Mouse (Mus musculus) heart, embryonic 10.5 days (tissue): ENCODE measurements around the gene Nfe2l1. TPM values are rescaled to one million over a fixed set of nuclear protein-coding genes. Genes with fewer than 3 reads are reported as not detected.
"Not testable (repeated sequence)": the region's sequence is repeated elsewhere in the genome, so short reads cannot be mapped to it uniquely, and the experiment has no call there.

ENCODE experiments used
- DNase-seq: peaks from one replicate; pipeline ENCODE4 v3.0.0-alpha.2; 2017; ENCODE audit warnings: low spot score
- H3K27ac ChIP-seq: fragments of 300-500 bp; sonication (generic); 2 replicates; pipeline ENCODE4 v1.5.1; 2016; ENCODE audit warnings: mild to moderate bottlenecking
- H3K27me3 ChIP-seq: fragments of 300-500 bp; sonication (generic); 2 replicates; pipeline ENCODE4 v1.6.1; 2016; ENCODE audit warnings: mild to moderate bottlenecking; ENCODE audit not compliant: poor library complexity, insufficient read depth, severe bottlenecking
- H3K36me3 ChIP-seq: fragments of 300-500 bp; sonication (generic); 2 replicates; pipeline ENCODE4 v1.6.1; 2016; ENCODE audit warnings: mild to moderate bottlenecking, moderate library complexity
- H3K4me1 ChIP-seq: fragments of 300-500 bp; sonication (generic); 2 replicates; pipeline ENCODE4 v1.6.1; 2016; ENCODE audit warnings: mild to moderate bottlenecking
- H3K4me3 ChIP-seq: fragments of 300-500 bp; sonication (generic); 2 replicates; pipeline ENCODE4 v1.5.1; 2016; ENCODE audit warnings: mild to moderate bottlenecking, moderate library complexity
- H3K9me3 ChIP-seq: fragments of 300-500 bp; sonication (generic); 2 replicates; pipeline ENCODE4 v1.6.1; 2016; ENCODE audit warnings: mild to moderate bottlenecking, moderate library complexity
- WGBS: fragments of 180-500 bp; shearing (Covaris S2); methylation state at CpG from one replicate; pipeline ENCODE4 v1.1.7; 2016; 5-methylcytosine and 5-hydroxymethylcytosine counted together
- polyA plus RNA-seq: library from polyadenylated mRNA; unstranded; fragments of >200 nt; fragmentation: Nextera tagmentation; extraction: Ambion mirVana; gene quantifications from 2 replicates; pipeline ENCODE4 v1.2.1, GENCODE M21; 2016

Gene Nfe2l1
- polyA plus RNA-seq, 1 experiment from 2014 or later, result 65.0 TPM

DNA sequence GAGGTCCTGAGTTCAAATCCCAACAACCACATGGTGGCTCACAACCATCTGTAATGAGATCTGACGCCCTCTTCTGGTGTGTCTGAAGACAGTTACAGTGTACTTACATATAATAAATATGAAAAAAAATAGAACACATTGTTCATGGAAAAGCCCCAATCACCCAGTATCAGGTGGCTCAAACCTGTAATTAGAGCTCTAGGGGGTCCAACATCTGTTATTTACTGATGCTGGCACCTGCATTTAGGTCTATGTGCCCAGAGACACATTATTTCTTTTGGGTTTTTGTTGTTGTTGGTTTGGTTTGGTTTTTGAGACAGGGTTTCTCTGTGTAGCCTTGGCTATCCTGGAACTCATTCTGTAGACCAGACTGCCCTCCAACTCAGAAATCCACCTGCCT lies 18.6 kb downstream of the Nfe2l1 start:
- not testable (repeated sequence) for DNase-seq, H3K27me3 ChIP-seq, H3K27ac ChIP-seq, H3K4me1 ChIP-seq, H3K4me3 ChIP-seq, H3K9me3 ChIP-seq
- H3K36me3 ChIP-seq, result peaks cover 89% of the 10 kb centered on the region
- 78% methylated on average over 1 of the region's 1 CpGs for WGBS

DNA sequence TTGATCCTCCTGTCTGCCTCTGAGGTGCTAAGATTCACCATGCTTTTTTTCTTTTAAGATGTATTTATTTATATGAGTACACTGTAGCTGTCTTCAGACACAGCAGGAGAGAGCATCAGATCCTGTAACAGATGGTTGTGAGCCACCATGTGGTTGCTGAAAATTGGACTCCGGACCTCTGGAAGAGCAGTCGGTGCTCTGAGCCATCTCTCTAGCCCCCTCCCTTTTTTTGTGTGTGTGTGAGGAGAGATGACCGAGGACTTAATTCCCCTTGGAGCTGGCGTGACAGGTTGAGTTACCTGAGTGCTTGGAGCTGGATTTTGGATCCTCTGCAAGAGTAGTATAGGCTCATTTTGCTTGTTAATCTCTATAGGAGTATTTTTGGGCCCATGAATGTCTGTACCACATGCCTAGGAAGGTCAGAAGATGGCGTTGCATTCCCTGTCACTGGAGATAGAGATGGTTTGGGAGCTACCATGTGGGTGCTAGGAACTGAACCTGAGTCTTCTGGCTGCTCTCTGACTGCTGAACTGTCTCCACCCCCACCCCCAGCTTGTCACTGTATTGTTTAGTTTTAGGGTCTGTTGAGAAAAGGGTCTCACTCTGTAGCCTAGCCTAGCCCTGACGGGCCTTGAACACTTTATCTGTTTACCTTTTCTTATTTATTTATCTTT lies 20.1 kb downstream of the Nfe2l1 start:
- no peaks in the 10 kb centered on the region for H3K9me3 ChIP-seq
- H3K27me3 ChIP-seq, result no peaks in the 10 kb centered on the region
- DNase-seq, result no peak
- peaks cover 93% of the 10 kb centered on the region for H3K36me3 ChIP-seq
- 97% methylated on average over 6 of the region's 6 CpGs for WGBS
- H3K4me1 ChIP-seq, result no peaks in the 10 kb centered on the region
- H3K27ac ChIP-seq, result no peak overlapping the region
- H3K4me3 ChIP-seq, result no peak overlapping the region

DNA sequence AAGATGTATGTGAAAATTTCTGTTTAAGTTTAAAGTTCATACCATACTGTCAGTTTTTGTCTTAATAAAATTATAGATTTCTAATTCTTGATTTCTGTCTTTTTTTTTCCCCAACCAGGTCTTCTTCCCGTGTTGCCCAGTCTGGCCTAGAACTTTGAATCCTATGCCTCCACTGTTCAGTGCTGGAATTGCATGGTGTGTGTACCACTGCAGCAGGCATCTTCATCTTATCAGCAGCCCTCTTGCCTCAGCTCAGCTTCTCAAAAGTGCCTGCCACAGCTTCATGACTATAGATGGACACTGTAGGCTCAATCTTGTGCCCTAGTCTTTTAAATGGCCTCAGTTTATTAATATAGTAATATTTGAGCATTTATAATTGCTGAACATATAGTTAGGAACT lies 21.7 kb downstream of the Nfe2l1 start:
- H3K9me3 ChIP-seq, result no peaks in the 10 kb centered on the region
- H3K4me1 ChIP-seq, result no peaks in the 10 kb centered on the region
- 64% methylated on average over 1 of the region's 1 CpGs for WGBS
- DNase-seq, result no peak
- H3K36me3 ChIP-seq, result peaks cover 94% of the 10 kb centered on the region
- no peaks in the 10 kb centered on the region for H3K27me3 ChIP-seq
- no peak overlapping the region for H3K27ac ChIP-seq
- no peak overlapping the region for H3K4me3 ChIP-seq

DNA sequence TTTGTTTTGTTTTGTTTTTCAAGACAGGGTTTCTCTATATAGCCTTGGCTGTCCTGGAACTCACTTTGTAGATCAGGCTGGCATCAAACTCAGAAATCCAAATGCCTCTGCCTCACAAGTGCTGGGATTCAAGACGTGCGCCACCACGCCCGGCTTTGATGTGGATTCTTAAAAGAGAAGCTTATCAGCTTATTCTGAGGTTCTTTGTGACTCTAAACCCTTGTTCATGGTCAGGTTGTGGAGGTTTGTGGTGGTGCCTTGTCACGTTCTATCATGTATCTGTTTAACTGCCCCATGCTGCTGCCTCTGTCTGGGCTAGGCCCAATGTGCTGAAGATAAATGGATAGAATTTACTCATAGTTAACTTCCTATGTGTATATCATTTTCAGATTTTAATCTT lies 24.2 kb downstream of the Nfe2l1 start:
- no peaks in the 10 kb centered on the region for H3K4me1 ChIP-seq
- H3K27ac ChIP-seq, result no peak overlapping the region
- H3K36me3 ChIP-seq, result peaks cover 95% of the 10 kb centered on the region
- H3K4me3 ChIP-seq, result no peak overlapping the region
- 96% methylated on average over 5 of the region's 5 CpGs for whole genome bisulfite sequencing
- no peak for DNase-seq
- no peaks in the 10 kb centered on the region for H3K27me3 ChIP-seq
- H3K9me3 ChIP-seq, result no peaks in the 10 kb centered on the region

DNA sequence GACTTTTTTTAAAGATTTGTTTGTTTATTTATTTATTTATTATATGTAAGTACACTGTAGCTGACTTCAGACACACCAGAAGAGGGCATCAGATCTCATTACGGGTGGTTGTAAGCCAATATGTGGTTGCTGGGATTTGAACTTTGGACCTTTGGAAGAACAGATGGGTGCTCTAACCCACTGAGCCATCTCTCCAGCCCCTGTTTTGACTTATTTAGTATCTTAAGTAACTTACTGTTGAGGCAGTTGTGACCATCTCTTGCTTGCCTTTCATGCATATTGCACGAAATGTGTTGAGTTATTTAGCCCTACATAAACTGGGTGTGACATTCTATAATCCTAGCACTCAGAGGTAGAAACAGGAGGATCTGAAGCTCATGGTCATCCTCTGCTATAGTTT lies 30.3 kb downstream of the Nfe2l1 start:
- Histone ChIP-seq H3K27me3 (no peaks in the 10 kb centered on the region), H3K9me3 (no peaks in the 10 kb centered on the region), H3K4me3 (no peak overlapping the region), H3K27ac (no peak overlapping the region), H3K36me3 (peaks cover 70% of the 10 kb centered on the region), H3K4me1 (0 out of 2 replicates have a peak, but pooled peaks cover 2% of the 10 kb centered on the region)
- no peak for DNase-seq
- 90% methylated on average over 2 of the region's 2 CpGs for WGBS

DNA sequence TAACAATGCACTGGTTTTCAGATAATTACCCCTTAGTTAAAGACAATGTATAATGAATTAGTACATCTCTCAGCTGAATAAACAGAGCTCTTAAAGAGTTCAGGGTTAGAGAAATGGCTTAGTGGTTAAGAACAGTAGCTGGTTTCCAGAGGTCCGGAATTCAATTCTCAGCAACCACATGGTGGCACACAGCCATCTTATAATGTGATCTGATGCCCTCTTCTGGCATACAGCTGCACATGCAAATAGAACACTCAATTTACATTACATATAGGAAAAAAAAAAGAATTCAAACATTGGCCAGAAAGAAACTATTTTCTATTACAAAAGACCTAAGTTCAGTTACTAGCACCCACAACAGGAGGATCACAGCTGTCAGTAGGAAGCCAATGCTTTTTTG lies 33.2 kb downstream of the Nfe2l1 start:
- Histone ChIP-seq H3K27ac (no peak overlapping the region), H3K27me3 (no peaks in the 10 kb centered on the region), H3K36me3 (peaks cover 42% of the 10 kb centered on the region), H3K4me3 (no peak overlapping the region), H3K4me1 (peaks cover 6% of the 10 kb centered on the region; the same call in 1 of the 2 replicates), H3K9me3 (no peaks in the 10 kb centered on the region)
- DNase-seq, result no peak
- WGBS, result 83% methylated on average over 1 of the region's 1 CpGs

DNA sequence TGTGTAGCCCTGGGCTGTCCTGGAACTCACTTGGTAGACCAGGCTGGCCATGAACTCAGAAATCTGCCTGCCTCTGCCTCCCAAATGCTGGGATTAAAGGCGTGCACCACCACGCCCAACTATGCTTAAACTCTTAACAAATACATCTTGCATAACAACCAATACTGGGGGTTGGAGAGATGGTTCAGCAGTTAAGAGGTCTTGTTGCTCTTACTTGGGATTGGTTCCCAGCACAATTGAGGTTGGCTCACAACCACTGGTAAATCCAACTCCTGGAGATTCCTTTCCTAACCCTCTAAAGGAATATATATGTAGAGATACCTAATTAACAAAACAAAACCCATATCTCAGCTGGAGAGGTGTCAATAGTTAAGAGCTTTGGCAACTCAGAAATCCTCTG lies 33.7 kb downstream of the Nfe2l1 start:
- H3K4me1 ChIP-seq, result peaks cover 7% of the 10 kb centered on the region; the same call in 1 of the 2 replicates
- no peak for DNase-seq
- no peak overlapping the region for H3K27ac ChIP-seq
- WGBS, result 91% methylated on average over 2 of the region's 2 CpGs
- no peaks in the 10 kb centered on the region for H3K27me3 ChIP-seq
- H3K4me3 ChIP-seq, result no peak overlapping the region
- no peaks in the 10 kb centered on the region for H3K9me3 ChIP-seq
- H3K36me3 ChIP-seq, result peaks cover 39% of the 10 kb centered on the region

DNA sequence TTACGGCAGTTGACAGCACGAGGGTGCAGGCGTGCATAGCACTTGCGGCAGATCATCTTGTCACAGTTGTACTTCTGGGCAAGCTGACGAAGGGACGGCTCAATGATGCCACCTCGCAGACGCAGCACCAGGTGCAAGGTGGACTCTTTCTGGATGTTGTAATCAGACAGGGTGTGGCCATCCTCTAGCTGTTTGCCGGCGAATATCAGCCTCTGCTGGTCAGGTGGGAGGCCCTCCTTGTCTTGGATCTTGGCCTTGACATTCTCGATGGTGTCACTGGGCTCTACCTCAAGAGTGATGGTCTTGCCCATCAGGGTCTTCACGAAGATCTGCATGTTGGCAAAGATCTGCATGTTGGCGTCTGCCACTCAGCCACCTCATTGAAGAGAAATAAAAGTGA lies 34.3 kb downstream of the Nfe2l1 start:
- Histone ChIP-seq H3K27me3 (no peaks in the 10 kb centered on the region), H3K36me3 (peaks cover 33% of the 10 kb centered on the region), H3K4me1 (peaks cover 11% of the 10 kb centered on the region), H3K4me3 (no peak overlapping the region), H3K9me3 (no peaks in the 10 kb centered on the region), H3K27ac (no peak overlapping the region)
- DNase-seq, result no peak
- WGBS, result 93% methylated on average over 13 of the region's 13 CpGs

DNA sequence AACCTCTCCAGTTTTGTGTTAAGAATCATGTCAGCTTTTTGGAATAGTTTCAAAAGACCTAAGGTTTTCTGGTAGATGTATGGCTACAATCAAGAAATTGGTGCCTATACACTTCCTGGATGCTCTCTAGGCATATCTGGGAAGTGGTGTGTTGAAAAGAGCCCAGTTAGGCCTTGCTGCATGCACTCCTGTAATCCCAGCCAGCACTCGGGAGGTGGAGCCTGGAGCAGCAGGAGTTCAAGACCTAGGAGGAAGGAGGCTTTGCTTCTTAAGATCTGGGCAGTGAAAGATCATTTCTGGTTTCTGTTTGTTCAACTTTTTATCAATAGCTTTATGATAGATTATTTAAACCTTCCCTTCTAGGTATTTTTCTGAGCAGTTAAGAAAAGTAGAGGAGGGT lies 39.1 kb downstream of the Nfe2l1 start:
- Histone ChIP-seq H3K9me3 (no peaks in the 10 kb centered on the region), H3K36me3 (peaks cover 8% of the 10 kb centered on the region), H3K27me3 (no peaks in the 10 kb centered on the region), H3K4me1 (peaks cover 17% of the 10 kb centered on the region), H3K27ac (no peak overlapping the region), H3K4me3 (peak overlapping the region; percentile 86)
- WGBS, result 15% methylated on average over 1 of the region's 1 CpGs
- DNase-seq, result no peak

DNA sequence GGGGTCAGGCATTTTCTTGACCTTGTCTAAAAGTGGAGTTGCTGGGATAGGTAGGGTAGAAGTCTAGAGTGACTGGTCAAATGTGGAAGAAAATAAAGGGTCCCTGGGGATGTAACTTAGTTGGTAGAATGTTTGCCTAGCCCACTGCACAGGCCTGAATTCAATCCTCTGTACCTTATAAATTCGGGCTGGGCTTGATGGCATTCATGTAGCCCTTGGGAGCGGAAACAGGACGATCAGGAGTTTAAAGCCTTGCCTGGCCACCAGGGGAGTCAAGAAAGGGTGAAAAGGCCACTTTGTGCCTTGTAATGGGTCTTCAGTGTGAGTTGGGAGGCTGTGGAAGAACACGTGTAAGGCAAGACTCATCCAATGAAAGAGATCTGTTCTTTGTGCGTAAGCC lies 39.8 kb downstream of the Nfe2l1 start:
- Histone ChIP-seq H3K27me3 (no peaks in the 10 kb centered on the region), H3K4me3 (peak overlapping the region; percentile 86), H3K27ac (peak overlapping the region; percentile 97), H3K4me1 (peaks cover 15% of the 10 kb centered on the region), H3K9me3 (no peaks in the 10 kb centered on the region), H3K36me3 (peaks cover 2% of the 10 kb centered on the region)
- DNase-seq, result no peak
- 9% methylated on average over 5 of the region's 5 CpGs for WGBS

DNA sequence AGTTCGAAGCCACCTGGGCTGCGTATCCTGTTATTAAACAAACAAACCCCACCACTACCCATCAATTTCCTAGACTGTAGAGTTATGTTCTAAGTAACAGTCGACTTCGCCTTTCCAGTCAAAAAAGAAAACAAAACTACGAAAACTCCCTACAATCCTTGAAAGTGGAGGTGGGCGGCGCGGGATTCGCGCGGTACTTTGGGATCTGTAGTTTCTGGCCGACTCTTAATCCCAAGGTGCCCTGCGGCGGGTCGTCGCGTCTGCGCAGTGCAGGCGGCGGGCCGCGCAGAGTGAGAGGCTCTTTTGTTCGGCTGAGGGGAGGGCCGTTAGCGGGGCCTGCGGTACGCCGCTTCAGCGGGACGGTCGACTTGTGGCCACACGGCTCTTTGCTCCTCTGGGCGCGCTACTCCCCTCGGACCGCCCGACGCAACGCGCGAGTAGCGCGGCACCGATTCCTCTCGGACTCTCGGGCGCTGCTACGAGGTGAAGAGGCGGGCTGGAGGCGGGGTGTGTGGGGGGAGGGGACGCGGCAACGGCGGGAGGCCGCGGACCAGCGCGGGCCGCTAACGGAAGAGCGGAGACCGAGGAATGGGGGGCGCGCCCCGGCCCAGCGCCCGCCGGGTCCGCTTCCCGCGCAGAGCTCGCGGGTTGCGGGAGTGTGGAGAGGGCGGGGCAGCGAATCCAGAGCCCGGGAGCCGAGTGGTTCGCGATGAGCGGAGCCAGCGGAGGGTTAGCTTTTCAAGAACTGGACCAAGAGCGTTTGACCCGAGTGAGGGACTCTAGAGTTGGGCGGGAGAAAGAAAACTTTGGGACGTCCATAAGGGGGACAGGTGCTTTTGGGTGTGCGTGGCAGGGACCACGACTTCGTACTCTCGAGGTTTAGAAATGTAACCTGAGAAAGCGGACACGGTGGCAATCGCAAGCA lies 40.6 kb downstream of the Nfe2l1 start, which contains the start of gene Cbx1:
Gene Cbx1 (plus strand): TSS at position 257 of the 925 bp plus-strand sequence.
- Histone ChIP-seq H3K27me3 (no peaks in the 10 kb centered on the region), H3K9me3 (no peaks in the 10 kb centered on the region), H3K27ac (peak within 1 kb of the TSS; percentile 97), H3K36me3 (peaks cover 2% of the 10 kb centered on the region; the same call in 1 of the 2 replicates), H3K4me1 (peaks cover 15% of the 10 kb centered on the region), H3K4me3 (peak within 1 kb of the TSS; percentile 86)
- peak; percentile 96 for DNase-seq
- 1% methylated on average over 93 of the region's 93 CpGs for WGBS

DNA sequence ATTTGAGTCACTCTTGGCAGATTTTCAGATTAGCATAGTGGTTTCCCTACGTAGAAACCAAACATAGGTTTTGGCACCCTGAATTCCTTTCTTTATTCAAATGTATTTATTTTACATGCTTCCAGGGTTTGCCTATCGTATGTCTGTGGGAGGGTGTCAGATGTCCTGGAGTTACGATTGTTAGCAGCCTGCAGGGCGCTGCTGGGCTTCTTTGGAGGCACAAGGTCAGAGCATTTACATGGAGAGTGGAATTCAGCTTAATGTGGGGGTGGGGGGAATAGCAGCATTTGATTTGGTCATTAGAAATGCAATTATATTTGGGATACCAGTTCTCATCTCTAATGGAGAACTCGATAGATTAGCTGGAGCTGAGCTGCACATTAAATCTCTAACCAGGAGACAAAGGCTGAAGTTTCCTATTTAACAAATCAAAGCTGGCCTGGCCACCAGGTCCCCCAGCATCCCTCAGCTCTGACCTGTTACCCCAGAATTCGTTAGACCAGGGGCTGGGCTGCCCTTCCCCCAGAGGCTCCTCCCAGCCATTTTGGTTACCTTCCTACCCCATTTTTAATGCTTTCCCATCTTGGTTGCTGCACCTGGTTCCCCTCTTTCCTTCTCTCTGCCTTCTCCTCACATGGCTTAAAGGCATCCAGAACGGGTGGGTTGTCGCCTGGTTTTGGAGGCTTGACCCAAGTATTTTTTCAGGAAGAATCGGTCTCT lies 42.9 kb downstream of the Nfe2l1 start:
- WGBS, result 32% methylated on average over 9 of the region's 9 CpGs
- no peaks in the 10 kb centered on the region for H3K9me3 ChIP-seq
- H3K4me3 ChIP-seq, result no peak overlapping the region
- peaks cover 14% of the 10 kb centered on the region for H3K4me1 ChIP-seq
- no peak for DNase-seq
- H3K27ac ChIP-seq, result no peak overlapping the region
- no peaks in the 10 kb centered on the region for H3K27me3 ChIP-seq
- H3K36me3 ChIP-seq, result 0 out of 2 replicates have a peak, but pooled peaks cover 2% of the 10 kb centered on the region

DNA sequence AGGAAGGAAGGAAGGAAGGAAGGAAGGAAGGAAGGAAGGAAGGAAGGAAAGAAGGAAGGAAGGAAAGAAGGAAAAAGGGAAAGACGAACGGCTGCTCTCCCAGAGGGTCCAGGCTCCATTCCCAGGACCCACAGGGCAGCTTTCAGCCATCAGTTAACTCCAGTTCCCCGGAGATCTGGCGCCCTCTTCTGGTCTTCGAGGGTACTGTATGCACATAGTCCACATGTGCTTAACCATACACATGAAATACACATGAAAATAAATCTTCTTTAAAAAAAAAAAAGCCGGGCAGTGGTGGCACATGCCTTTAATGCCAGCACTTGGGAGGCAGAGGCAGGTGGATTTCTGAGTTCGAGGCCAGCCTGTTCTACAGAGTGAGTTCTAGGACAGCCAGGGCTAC lies 44.9 kb downstream of the Nfe2l1 start:
- H3K27me3 ChIP-seq, H3K4me3 ChIP-seq, H3K27ac ChIP-seq: not testable (repeated sequence)

More for the DNA sequence above, 44.9 kb downstream of the Nfe2l1 start:
- not testable (repeated sequence) for H3K9me3 ChIP-seq, DNase-seq, H3K36me3 ChIP-seq, H3K4me1 ChIP-seq
- WGBS, result 16% methylated on average over 7 of the region's 7 CpGs
